Mouse (Mus musculus): ENCODE measurements around the gene Cdk10.

GRCm38 (mm10) chr8:123278445-123278844 is 53.8 kb downstream of the Cdk10 start:
- TF ChIP-seq CTCF (IDR thresholded peaks at IDR 0.05; ENCODE audit: control insufficient read depth, insufficient read depth, low read length) (no peak), POLR2A (IDR thresholded peaks at IDR 0.05; ENCODE audit: borderline replicate concordance, control insufficient read depth, low read depth, low read length) (no peak)
